8 mouse cellular contexts compared by ENCODE assay signal in the genomic region with DNA sequence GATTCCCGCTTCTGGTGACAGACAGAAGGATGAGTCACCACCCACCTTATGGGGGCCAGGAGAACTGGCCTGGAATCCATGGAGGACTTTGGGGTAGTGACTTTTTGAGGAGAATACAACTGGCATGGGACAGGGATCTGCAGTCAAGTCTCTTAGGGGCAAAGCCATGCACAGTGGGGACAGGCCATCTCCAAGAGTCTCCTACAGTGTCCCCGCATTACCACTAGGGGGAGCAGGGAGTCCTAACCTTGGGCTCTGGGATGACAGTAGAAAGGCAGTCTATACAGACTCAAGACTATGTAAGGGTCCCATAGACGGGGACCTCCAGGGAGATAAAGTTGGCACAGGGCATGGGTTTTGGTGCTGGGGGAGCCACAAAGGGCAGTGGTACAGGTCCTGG. TPM values are rescaled to one million over a fixed set of nuclear protein-coding genes. Genes with fewer than 3 reads are reported as not detected.
DNase-seq lines count a peak whose midpoint lies in the region; ATAC-seq and TF ChIP-seq lines count a peak whose summit lies in the region.
"Had no signal": no experiment of that assay in that cellular context is flagged by ENCODE, and none has a peak within 500 bp of the region (broad histone marks: within the 10 kb centered on the region; RNA-seq: fewer than 3 reads in every experiment).

No protein-coding gene starts in this region.

- peak; percentile 48 for DNase-seq in Muller cell, postnatal 12 days (ENCODE audit: inconsistent ontology term)
- DNase-seq in c-Kit-positive CD71-negative TER-119-negative erythroid progenitor cells, embryonic 14.5 days (ENCODE audit: low read depth): peak; percentile 60
- peak; percentile 80 for DNase-seq in forebrain, embryonic 11.5 days (ENCODE audit: low spot score)
- peak; percentile 78 for DNase-seq in heart, postnatal 4 days
- DNase-seq in layer of hippocampus, adult 2 months (ENCODE audit: low spot score in 2 of 2): peak; percentile 54 to 75
- peak; percentile 64 for DNase-seq in lung, postnatal 25 days (ENCODE audit: low spot score)
- DNase-seq in retina, postnatal 7 days (ENCODE audit: low read depth, low spot score): peak; percentile 61

- 30% methylated on average over 3 of the region's 3 CpGs for WGBS in forebrain, embryonic 11.5 days

- peaks cover 5% of the 10 kb centered on the region; the same call in 1 of the 2 replicates for H3K4me1 ChIP-seq in forebrain, embryonic 11.5 days (replicated peaks; ENCODE audit: control insufficient read depth, insufficient read depth, low read length)

- H3K9ac ChIP-seq in forebrain, embryonic 11.5 days (ENCODE audit: low read length): no peak overlapping the region
- H3K9ac ChIP-seq: lung, embryonic 15.5 days had no signal

- peak; percentile 73 for ATAC-seq in forebrain, embryonic 11.5 days (replicated peaks; ENCODE audit: low FRiP score)

- peak; percentile 98 for TF ChIP-seq CTCF in layer of hippocampus, adult 2 months (conservative IDR thresholded peaks at IDR 0.05)

- no peak overlapping the region for H3K4me2 ChIP-seq in forebrain, embryonic 11.5 days (ENCODE audit: low read depth, low read length, severe bottlenecking)
- H3K4me2 ChIP-seq: lung, embryonic 15.5 days had no signal

- H3K36me3 ChIP-seq in forebrain, embryonic 11.5 days (ENCODE audit: control insufficient read depth, insufficient read depth, low read length): no peaks in the 10 kb centered on the region
- H3K36me3 ChIP-seq: lung, embryonic 15.5 days had no signal

- H3K27ac ChIP-seq in forebrain, embryonic 11.5 days (ENCODE audit: low read depth, low read length): no peak overlapping the region
- no peak overlapping the region for H3K27ac ChIP-seq in layer of hippocampus, adult 2 months
- H3K27ac ChIP-seq: lung, embryonic 15.5 days had no signal

- H3K4me3 ChIP-seq in forebrain, embryonic 11.5 days (ENCODE audit: low read depth, low read length): no peak overlapping the region
- no peak overlapping the region for H3K4me3 ChIP-seq in layer of hippocampus, adult 2 months
- H3K4me3 ChIP-seq: lung, embryonic 15.5 days had no signal

- H3K27me3 ChIP-seq in forebrain, embryonic 11.5 days (ENCODE audit: control insufficient read depth, insufficient read depth, low read length): peaks cover 36% of the 10 kb centered on the region

- no peaks in the 10 kb centered on the region for H3K9me3 ChIP-seq in forebrain, embryonic 11.5 days (ENCODE audit: control insufficient read depth, low read length)
- H3K9me3 ChIP-seq: lung, embryonic 15.5 days had no signal

RNA-seq across cellular contexts. Expression of gene Klhl30, which starts 3.9 kb away (rescaled TPM):
- not detected in 2 replicates for polyA plus RNA-seq in forebrain, embryonic 11.5 days (2014; fragmentation: Nextera tagmentation; extraction: Ambion mirVana)
- 10 to 100 TPM; 51.2 to 55.4 TPM for total RNA-seq in heart, postnatal 4 days (2021)
- total RNA-seq in layer of hippocampus, adult 2 months (2021): under 1 TPM in 1 of 2 experiments, not detected in 1; 0.15 TPM

RNA-seq across cellular contexts. Expression of gene Erfe, which starts 19.3 kb away (rescaled TPM):
- polyA plus RNA-seq in forebrain, embryonic 11.5 days (2014; fragmentation: Nextera tagmentation; extraction: Ambion mirVana): 0.91 and 2.0 TPM in 2 replicates
- 1 to 10 TPM; 1.1 to 1.4 TPM for total RNA-seq in heart, postnatal 4 days (2021)
- not detected for total RNA-seq in layer of hippocampus, adult 2 months (2021)

RNA-seq across cellular contexts. Expression of gene Espnl, which starts 25.0 kb away (rescaled TPM):
- 0.04 and 0.08 TPM in 2 replicates for polyA plus RNA-seq in forebrain, embryonic 11.5 days (2014; fragmentation: Nextera tagmentation; extraction: Ambion mirVana)
- under 1 TPM; 0.14 to 0.18 TPM for total RNA-seq in heart, postnatal 4 days (2021)
- under 1 TPM; 0.05 to 0.10 TPM for total RNA-seq in layer of hippocampus, adult 2 months (2021)

RNA-seq across cellular contexts. Expression of gene Scly, which starts 48.8 kb away (rescaled TPM):
- 14.2 and 17.0 TPM in 2 replicates for polyA plus RNA-seq in forebrain, embryonic 11.5 days (2014; fragmentation: Nextera tagmentation; extraction: Ambion mirVana)
- 10 to 100 TPM; 14.4 to 17.5 TPM for total RNA-seq in heart, postnatal 4 days (2021)
- total RNA-seq in layer of hippocampus, adult 2 months (2021): 10 to 100 TPM; 21.1 to 21.7 TPM

RNA-seq across cellular contexts. Expression of gene Ilkap, which starts 51.7 kb away (rescaled TPM):
- polyA plus RNA-seq in forebrain, embryonic 11.5 days (2014; fragmentation: Nextera tagmentation; extraction: Ambion mirVana): 161 and 166 TPM in 2 replicates
- 10 to 100 TPM; 58.2 to 59.1 TPM for total RNA-seq in heart, postnatal 4 days (2021)
- 10 to 100 TPM; 66.6 to 67.9 TPM for total RNA-seq in layer of hippocampus, adult 2 months (2021)

Comparison
In these comparisons a context has a peak if more than half of its experiments do, and no peak if none do; other contexts are left out.
1. RNA of gene Klhl30, which starts 3.9 kb away (total RNA-seq): 51.2 to 55.4 TPM in heart, postnatal 4 days; 0.15 TPM in layer of hippocampus, adult 2 months; every median in the first group is over 10 times any median in the second.
2. Peak in every context shown above with its lines, with median percentiles within 50 percentile points of each other: DNase-seq.